Mouse (Mus musculus) fat pad, adult 2 months (tissue): Measurements from ENCODE around the gene Oxgr1.

Experiments
- DNase-seq: peaks from one replicate; pipeline ENCODE4 v3.0.0-alpha.2; 2011; ENCODE audit warnings: low read depth, low spot score; ENCODE audit errors: extremely low read depth

The Oxgr1 gene

DNA sequence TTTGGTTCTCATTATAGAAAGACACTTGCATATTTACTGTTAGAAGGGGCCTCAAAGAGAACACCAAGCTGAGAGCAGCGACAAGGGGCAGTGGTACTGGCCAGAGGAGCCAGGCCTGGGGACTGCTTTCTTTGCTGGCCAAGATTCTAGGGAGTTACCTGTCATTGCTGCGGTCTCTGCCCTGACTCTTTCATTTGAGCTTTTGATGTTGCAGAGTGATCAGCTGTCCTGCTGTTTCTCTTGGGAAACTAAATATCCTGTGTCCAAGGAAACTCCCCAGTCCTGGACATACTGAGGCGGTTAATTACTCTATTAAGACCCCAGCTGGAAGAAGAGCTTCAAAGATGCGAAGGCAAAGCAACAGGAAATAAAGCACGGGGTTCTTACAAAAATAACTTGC, 60.9 kb downstream of the Oxgr1 start:
- DNase-seq, result no peak

GRCm38 (mm10) chr14:119980698-119981235, 61.5 kb downstream of the Oxgr1 start:
- DNase-seq, result no peak
